Mouse (Mus musculus): ENCODE data around the gene Adh4.
A peak's percentile ranks its signal among the peaks of the same experiment; 100 is the strongest.
"Not testable (repeated sequence)": the region's sequence is repeated elsewhere in the genome, so short reads cannot be mapped to it uniquely, and the experiment has no call there.

The Adh4 gene

DNA sequence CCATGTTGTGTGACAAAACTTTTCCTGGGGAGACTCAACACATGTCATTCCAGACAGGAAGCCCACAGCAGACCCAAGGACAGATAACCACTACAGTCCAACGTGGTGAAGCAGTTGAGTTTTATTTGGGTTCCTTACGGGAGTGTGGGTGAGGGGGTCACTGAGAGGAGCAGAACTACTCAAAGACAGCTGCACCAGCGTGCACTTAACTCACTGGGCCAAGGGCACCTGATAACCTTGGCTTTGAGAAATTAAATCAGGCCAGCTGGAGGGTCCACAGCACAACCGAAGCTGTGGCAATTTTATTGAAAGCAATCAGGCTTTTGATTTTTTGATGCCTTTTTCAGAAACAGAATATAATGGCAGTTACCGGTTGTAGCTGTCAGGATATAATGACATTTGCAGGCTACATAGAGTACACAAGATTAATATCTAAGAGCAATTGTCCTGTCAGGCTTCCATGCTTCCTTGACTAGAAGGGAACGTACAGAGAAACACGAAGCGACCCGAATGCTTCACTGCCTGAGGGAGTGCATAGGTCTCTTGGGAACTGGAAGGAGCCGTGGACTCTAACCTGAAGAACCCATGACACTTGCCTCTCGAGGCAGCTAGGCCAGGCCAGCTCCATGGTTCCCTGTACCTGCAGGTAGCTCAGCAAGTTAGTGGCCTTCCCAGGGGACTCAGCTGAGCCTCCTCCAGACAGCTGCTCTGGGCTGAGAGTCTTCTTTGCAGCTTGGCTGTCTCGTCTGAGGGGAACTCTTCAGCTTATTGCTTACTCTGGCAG is 33.0 kb downstream of the Adh4 start:
- DNase-seq: peak; percentile 58 to 60

DNA sequence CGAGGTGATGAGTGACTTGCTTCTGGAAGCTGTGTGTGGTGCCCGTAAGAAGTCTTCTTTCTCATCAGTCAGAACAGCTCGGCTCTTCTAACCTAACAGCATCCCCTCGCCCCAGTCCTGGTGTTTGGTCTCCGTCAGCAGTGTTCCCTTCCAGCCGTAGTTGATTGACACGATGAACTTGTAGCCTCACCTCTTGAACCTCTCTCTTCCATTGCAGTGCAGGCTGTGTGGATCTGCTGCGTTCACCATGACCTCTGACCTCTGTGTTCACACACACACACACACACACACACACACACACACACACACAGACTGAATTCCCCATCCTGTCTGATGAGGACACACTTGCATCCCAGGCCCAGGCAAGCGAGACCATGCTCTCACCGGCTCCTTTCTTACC is 36.9 kb downstream of the Adh4 start:
- no peak for DNase-seq

DNA sequence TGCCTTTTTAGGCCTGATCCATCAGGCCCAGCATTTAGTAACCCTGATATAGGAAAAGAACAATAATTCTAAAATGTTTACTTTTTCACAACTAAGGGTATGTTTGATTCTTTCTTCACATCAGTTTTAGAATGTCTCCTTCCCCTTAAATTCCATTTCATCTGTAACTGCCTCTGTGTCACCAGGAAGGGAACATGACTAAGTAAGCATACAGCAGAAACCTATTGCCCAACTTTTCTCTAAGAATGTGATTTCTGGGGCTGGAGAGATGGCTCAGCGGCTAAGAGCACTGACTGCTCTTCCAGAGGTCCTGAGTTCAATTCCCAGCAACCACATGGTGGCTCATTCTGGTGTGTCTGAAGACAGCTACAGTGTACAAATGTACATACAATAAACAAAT is 39.0 kb downstream of the Adh4 start:
- no peak for DNase-seq

DNA sequence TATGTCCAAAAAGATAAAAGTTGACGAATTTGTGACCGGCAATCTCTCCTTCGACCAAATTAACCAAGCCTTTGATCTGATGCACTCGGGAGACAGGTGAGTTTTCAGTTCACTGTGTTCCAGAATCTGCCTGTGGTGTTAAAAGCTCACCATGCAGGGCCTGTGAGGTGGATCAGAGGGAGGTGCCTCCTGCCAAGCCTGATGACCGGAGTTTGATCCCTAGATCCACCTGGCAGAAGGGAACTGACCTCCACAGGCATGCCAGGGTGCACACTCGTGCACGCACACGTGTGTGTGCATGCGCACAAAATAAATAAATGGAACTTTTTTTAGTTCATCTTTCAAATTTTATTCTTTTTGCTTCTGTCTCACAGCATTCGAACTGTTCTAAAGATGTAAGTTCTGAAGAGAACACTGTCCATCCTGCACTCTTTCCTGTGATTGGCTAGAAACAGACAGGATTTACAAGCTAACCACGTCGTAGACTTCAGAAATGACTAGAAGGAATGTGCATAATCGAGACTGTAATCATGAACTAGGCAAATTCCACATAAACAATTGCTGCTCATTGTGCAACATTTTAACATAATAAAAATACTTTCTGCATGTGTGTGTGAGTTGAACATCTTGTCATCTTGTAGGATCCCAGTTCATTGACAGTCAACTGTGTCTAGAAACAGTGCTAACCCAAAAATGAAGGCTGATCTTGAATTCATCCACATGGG is 39.6 kb downstream of the Adh4 start:
- DNase-seq: peak in 1 of 2 experiments; percentile 64

DNA sequence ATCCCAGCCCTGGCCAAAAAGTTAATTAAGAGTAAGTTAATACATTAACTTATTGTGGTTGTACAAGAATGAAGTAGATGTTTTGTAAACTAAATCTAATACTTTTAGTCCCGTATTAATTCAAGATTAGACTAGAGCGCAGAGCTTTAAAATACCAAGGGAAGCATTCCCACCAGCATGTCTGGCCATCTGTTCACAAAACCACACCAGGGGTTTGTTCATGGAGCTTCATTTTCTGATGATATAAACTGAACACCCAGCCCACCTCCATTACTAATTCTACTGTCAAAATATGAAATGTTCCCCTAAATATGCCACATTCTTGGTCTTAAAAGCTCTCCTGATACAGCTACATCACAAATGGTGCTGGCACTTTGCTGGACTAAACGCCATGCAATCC is 43.2 kb downstream of the Adh4 start:
- no peak for DNase-seq

DNA sequence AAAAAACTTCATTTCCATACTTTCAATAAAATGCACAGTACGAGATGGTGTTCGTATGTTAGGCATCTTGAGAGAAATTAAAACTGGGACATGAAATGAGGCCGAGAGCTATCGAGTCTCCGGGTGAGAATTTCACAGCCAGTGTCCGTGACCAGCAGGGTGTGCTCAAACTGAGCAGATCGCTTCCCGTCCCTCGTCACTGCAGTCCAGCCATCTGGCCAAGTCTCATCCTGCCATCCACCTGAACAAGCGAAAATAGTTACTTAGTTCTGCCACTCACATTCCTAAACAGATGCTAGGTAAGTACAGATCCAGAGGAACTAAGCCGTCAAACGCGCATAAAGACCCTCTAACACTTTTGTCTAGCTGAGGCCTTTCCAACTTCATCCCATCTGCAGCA is 45.0 kb downstream of the Adh4 start:
- no peak for DNase-seq

DNA sequence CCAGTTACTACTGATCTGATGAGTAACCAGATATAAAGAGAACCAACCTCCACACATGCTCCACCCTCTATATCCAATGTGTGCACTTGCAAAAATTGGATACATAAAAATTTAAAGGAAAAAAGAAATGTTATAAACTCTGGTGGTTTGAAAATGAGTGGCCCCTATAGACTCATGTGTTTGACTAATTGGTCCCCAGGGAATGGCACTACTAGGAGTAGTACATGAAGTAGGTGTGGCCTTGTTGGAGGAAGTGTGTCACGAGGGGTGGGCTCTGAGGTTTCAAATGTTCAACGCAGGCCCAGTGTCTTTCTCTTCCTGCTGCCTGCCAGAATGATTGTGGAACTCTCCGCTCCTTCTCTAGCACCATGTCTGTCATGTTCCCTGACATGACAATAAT is 46.6 kb downstream of the Adh4 start:
- no peak for DNase-seq

DNA sequence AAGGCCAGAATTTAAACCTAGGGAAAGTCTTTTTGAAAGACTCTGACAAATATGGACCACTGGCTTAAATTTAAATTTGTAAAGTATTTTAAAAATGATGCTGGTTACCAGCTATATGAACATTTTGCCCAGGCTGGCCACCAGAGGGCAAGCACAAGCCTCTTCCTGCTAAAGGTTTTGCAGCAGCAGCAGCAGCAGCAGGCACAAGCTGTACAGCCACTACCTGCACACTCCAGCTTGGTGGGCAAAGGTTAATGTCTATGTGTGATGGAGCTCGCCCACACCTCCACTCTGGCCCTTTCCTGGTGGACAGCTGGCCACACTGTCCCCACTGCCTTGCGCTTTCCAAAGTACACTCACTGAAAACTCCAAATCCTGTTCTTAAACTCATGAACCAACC is 47.9 kb downstream of the Adh4 start:
- peak; percentile 23 to 42 for DNase-seq

DNA sequence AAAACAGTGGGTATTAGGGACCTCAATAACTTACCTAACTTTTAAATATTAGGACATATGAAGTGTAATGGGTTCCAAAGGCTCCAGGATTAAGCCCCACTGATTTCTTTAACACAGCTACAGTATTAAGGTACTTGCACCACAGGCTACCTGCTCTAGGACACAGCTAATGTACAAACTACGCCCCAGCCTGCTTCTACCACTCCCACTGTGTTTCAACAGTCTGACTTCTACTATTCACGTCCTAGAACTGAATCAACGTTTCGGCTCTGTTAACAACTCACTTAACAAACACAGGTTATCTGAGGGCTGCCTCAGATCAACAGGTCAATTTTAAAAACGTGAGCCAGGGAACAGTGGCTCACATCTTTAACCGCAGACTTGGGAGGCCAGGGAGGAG is 48.5 kb downstream of the Adh4 start:
- no peak for DNase-seq

DNA sequence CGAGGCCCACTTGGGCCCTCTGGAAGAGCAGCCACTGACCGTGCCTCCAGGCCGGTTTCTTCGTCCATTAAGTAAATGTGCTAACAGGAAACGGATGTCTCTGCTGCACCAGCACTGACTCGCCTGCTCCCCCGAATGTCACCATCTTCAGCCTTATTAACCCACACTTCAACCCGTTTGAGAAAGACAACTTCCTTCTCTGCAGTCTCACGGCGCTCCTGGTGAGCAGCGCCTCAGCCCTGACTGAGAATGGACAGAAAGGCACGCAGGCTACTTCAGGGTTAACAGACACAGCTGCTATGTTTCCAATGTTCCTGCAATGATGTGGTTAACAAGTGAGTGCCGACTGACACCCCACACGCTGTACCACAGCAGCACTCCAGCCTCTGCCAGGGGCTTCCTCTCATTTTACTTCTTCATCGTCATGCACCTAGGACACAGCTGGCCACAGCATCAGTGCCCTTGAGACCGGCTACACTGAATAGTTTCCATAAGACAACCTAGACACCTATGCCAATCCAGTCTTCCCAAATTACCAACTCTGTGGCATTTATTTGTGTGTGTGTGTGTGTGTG is 49.4 kb downstream of the Adh4 start:
- DNase-seq: no peak

DNA sequence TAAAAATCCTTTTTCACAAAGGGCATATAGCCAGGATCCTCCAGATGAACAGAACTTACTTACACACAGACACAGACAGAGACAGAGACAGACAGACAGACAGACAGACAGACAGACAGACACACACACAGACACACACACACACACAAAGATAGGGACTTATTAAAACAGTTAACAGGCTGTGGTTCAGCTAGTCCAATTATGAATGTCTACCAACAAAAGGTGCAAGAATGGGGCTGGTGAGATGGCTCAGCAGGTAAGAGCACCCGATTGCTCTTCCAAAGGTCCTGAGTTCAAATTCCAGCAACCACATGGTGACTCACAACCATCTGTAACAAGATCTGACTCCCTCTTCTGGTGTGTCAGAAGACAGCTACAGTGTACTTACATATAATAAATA is 51.4 kb downstream of the Adh4 start:
- not testable (repeated sequence) for DNase-seq

DNA sequence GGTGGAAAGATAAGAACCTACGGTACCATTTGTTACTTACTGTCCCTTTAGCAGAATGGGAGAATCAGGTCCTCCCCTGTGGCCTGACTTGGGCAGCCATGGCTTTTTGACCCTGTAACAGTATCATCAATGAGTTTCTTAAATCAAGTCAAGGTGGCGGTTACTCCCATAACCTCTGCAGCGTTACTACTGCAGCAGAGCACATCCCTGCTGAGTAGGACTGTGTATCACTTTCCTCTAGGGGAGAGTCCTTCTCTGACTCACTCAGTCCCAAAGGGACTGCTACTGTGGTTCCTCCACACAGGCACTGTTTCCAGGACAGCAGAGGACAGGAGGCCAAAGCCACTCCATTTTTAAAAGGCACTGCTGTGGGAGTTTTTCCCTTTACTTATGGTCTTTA is 55.8 kb downstream of the Adh4 start:
- DNase-seq: no peak

DNA sequence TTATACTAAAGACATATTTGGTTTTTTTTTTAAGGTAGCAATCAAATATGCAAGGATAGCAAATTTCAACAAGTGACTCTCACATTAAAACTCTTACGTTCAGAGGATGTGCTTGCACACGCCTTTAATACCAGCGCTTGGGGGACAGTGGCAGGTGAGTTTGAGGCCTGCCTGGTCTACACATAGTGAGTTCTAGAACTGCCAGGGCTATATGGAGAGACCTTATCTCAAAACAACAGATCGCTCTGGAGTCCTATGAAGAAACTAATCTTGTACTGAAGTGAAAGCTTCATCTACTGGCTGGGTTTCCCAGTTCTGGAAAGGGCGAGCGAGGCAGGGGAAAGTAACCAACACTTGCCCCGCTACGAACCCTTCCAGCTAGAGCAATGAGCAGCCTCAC is 64.2 kb downstream of the Adh4 start:
- no peak for DNase-seq
